In genomic region chr9:48619268-48619667, GRCm38 (mm10) we compare ENCODE assay signal across 10 mouse cellular contexts. TPM values are rescaled to one million over a fixed set of nuclear protein-coding genes. Genes with fewer than 3 reads are reported as not detected.
DNase-seq lines count a peak whose midpoint lies in the region; ATAC-seq and TF ChIP-seq lines count a peak whose summit lies in the region.
"Had no signal": no experiment of that assay in that cellular context is flagged by ENCODE, and none has a peak within 500 bp of the region (broad histone marks: within the 10 kb centered on the region; RNA-seq: fewer than 3 reads in every experiment).

No protein-coding gene starts in this region.

- no peak for ATAC-seq in hindbrain, postnatal 0 days
- ATAC-seq in midbrain, embryonic 16.5 days = peak; percentile 51; the same call in 1 of the 2 replicates
- no peak for ATAC-seq in midbrain, embryonic 15.5 days (replicated peaks)
- ATAC-seq in common myeloid progenitor, adult 5-6 weeks (replicated peaks; ENCODE audit: low read depth, poor library complexity, severe bottlenecking) = 0 out of 2 replicates have a peak, but pooled peaks have one; percentile 15

- no peak overlapping the region for H3K4me2 ChIP-seq in hindbrain, postnatal 0 days (ENCODE audit: low read depth, low read length)
- H3K4me2 ChIP-seq in midbrain, embryonic 16.5 days (ENCODE audit: low read length) = no peak overlapping the region
- H3K4me2 ChIP-seq in midbrain, embryonic 15.5 days = no peak overlapping the region

- H3K4me3 ChIP-seq in hindbrain, embryonic 10.5 days = no peak overlapping the region
- H3K4me3 ChIP-seq in hindbrain, postnatal 0 days (ENCODE audit: low read length) = no peak overlapping the region
- no peak overlapping the region for H3K4me3 ChIP-seq in midbrain, embryonic 16.5 days (ENCODE audit: low read depth, low read length)
- no peak overlapping the region for H3K4me3 ChIP-seq in midbrain, embryonic 15.5 days
- H3K4me3 ChIP-seq: embryonic facial prominence, embryonic 13.5 days; hindbrain, embryonic 12.5 days; intestine, embryonic 15.5 days had no signal

- peak; percentile 15 for DNase-seq in hindbrain, embryonic 10.5 days (ENCODE audit: low spot score)
- DNase-seq in hindbrain, postnatal 0 days (ENCODE audit: low spot score) = no peak
- DNase-seq in brain, embryonic 14.5 days (ENCODE audit: low read depth) = peak; percentile 31

- H3K36me3 ChIP-seq in hindbrain, embryonic 10.5 days = no peaks in the 10 kb centered on the region
- H3K36me3 ChIP-seq in hindbrain, postnatal 0 days (ENCODE audit: insufficient read depth, low read length) = no peaks in the 10 kb centered on the region
- no peaks in the 10 kb centered on the region for H3K36me3 ChIP-seq in midbrain, embryonic 16.5 days (ENCODE audit: control insufficient read depth, insufficient read depth, low read length)
- H3K36me3 ChIP-seq in midbrain, embryonic 15.5 days (replicated peaks) = no peaks in the 10 kb centered on the region
- H3K36me3 ChIP-seq: embryonic facial prominence, embryonic 13.5 days; heart, embryonic 15.5 days; hindbrain, embryonic 12.5 days; intestine, embryonic 15.5 days had no signal

- no peak overlapping the region for H3K9ac ChIP-seq in hindbrain, postnatal 0 days (replicated peaks; ENCODE audit: low read length)
- no peak overlapping the region; the same call in 1 of the 2 replicates for H3K9ac ChIP-seq in midbrain, embryonic 16.5 days (ENCODE audit: low read depth, low read length)
- H3K9ac ChIP-seq in midbrain, embryonic 15.5 days = no peak overlapping the region
- H3K9ac ChIP-seq: heart, embryonic 15.5 days; hindbrain, embryonic 12.5 days; intestine, embryonic 15.5 days had no signal

- TF ChIP-seq CTCF in hindbrain, postnatal 0 days (IDR thresholded peaks at IDR 0.05; ENCODE audit: low read depth) = no peak
- TF ChIP-seq CTCF in brain, embryonic 14.5 days (IDR thresholded peaks at IDR 0.05; ENCODE audit: borderline replicate concordance, extremely low read depth, insufficient read depth, insufficient read length) = no peak

- 0 out of 2 replicates have a peak, but pooled peaks cover 3% of the 10 kb centered on the region for H3K9me3 ChIP-seq in hindbrain, embryonic 10.5 days
- no peaks in the 10 kb centered on the region for H3K9me3 ChIP-seq in hindbrain, postnatal 0 days (ENCODE audit: low read length)
- H3K9me3 ChIP-seq in midbrain, embryonic 16.5 days (replicated peaks; ENCODE audit: control insufficient read depth, low read length, poor library complexity, severe bottlenecking) = no peaks in the 10 kb centered on the region
- no peaks in the 10 kb centered on the region for H3K9me3 ChIP-seq in midbrain, embryonic 15.5 days
- H3K9me3 ChIP-seq: embryonic facial prominence, embryonic 13.5 days; heart, embryonic 15.5 days; hindbrain, embryonic 12.5 days; intestine, embryonic 15.5 days had no signal

- no peak overlapping the region for H3K27ac ChIP-seq in hindbrain, embryonic 10.5 days
- no peak overlapping the region for H3K27ac ChIP-seq in hindbrain, postnatal 0 days
- H3K27ac ChIP-seq in midbrain, embryonic 16.5 days (ENCODE audit: low read length) = no peak overlapping the region
- no peak overlapping the region for H3K27ac ChIP-seq in midbrain, embryonic 15.5 days
- H3K27ac ChIP-seq: embryonic facial prominence, embryonic 13.5 days; hindbrain, embryonic 12.5 days; intestine, embryonic 15.5 days had no signal

- TF ChIP-seq POLR2A in brain, embryonic 14.5 days (IDR thresholded peaks at IDR 0.05; ENCODE audit: borderline replicate concordance, extremely low read depth, insufficient read depth, insufficient read length, poor library complexity, severe bottlenecking) = no peak

- 57% methylated on average over 1 of the region's 1 CpGs for WGBS in hindbrain, embryonic 10.5 days
- WGBS in hindbrain, postnatal 0 days = 53% methylated on average over 1 of the region's 1 CpGs
- WGBS in midbrain, embryonic 16.5 days = 63% methylated on average over 1 of the region's 1 CpGs
- 56% methylated on average over 1 of the region's 1 CpGs for WGBS in midbrain, embryonic 15.5 days

- H3K4me1 ChIP-seq in hindbrain, embryonic 10.5 days (replicated peaks) = peaks cover 22% of the 10 kb centered on the region
- no peaks in the 10 kb centered on the region for H3K4me1 ChIP-seq in hindbrain, postnatal 0 days (ENCODE audit: insufficient read depth, low read length)
- H3K4me1 ChIP-seq in midbrain, embryonic 16.5 days (ENCODE audit: control insufficient read depth, insufficient read depth, low read length) = 0 out of 2 replicates have a peak, but pooled peaks cover 6% of the 10 kb centered on the region
- H3K4me1 ChIP-seq in midbrain, embryonic 15.5 days = 0 out of 2 replicates have a peak, but pooled peaks cover 9% of the 10 kb centered on the region
- H3K4me1 ChIP-seq: intestine, embryonic 15.5 days had no signal

- peaks cover 9% of the 10 kb centered on the region; the same call in 1 of the 2 replicates for H3K27me3 ChIP-seq in hindbrain, embryonic 10.5 days (ENCODE audit: insufficient read depth, poor library complexity, severe bottlenecking)
- H3K27me3 ChIP-seq in hindbrain, postnatal 0 days (ENCODE audit: insufficient read depth, low read length) = no peaks in the 10 kb centered on the region
- H3K27me3 ChIP-seq in midbrain, embryonic 16.5 days (ENCODE audit: control insufficient read depth, insufficient read depth, low read depth, low read length) = no peaks in the 10 kb centered on the region
- no peaks in the 10 kb centered on the region for H3K27me3 ChIP-seq in midbrain, embryonic 15.5 days (replicated peaks)
- H3K27me3 ChIP-seq: hindbrain, embryonic 12.5 days; intestine, embryonic 15.5 days had no signal

RNA-seq across cellular contexts. Expression of gene Nnmt, which starts 14.3 kb away (rescaled TPM):
- polyA plus RNA-seq in hindbrain, embryonic 10.5 days (2016; fragmentation: Nextera tagmentation; extraction: Ambion mirVana) = 0.46 and 0.97 TPM in 2 replicates
- total RNA-seq in hindbrain, postnatal 0 days (2014; rRNA removed) = 0.50 TPM in 1 of 2 replicates, not detected in the other
- 1.7 and 2.2 TPM in 2 replicates for polyA plus RNA-seq in hindbrain, postnatal 0 days (2015; fragmentation: Nextera tagmentation; extraction: Ambion mirVana)
- polyA plus RNA-seq in midbrain, embryonic 16.5 days (2015; fragmentation: Nextera tagmentation; extraction: Ambion mirVana) = 2.4 and 2.9 TPM in 2 replicates
- polyA plus RNA-seq in midbrain, embryonic 15.5 days (2015; fragmentation: Nextera tagmentation; extraction: Ambion mirVana) = 1.4 and 2.4 TPM in 2 replicates
- polyA plus RNA-seq in brain, embryonic 14.5 days (2012; rRNA removed) = 0.34 and 0.81 TPM in 2 replicates
- total RNA-seq in common myeloid progenitor, adult 5-6 weeks (2017) = not detected in 2 replicates

Comparison
In these comparisons a context has a peak if more than half of its experiments do, and no peak if none do; other contexts are left out.
1. ATAC-seq: peak in midbrain, embryonic 16.5 days (single experiment) and common myeloid progenitor, adult 5-6 weeks (single experiment); none in hindbrain, postnatal 0 days (single experiment) and midbrain, embryonic 15.5 days (single experiment).